Mouse (Mus musculus) c-Kit-positive CD71-positive TER-119-negative erythroid progenitor cells, embryonic 14.5 days (primary cell): Measurements from ENCODE around the gene Neurod2.

ENCODE experiments used
- DNase-seq: peaks from one replicate; pipeline ENCODE4 v3.0.0-alpha.2; 2013; ENCODE audit warnings: low read depth

Gene Neurod2

GRCm38 (mm10) chr11:98331401-98331800 is 2.0 kb upstream of the Neurod2 start:
- DNase-seq = no peak

GRCm38 (mm10) chr11:98330745-98331204 is 1.3 kb upstream of the Neurod2 start:
- no peak for DNase-seq

GRCm38 (mm10) chr11:98329960-98330744 is 704 bp upstream of the Neurod2 start:
- no peak for DNase-seq

- no peak for DNase-seq
Measured at GRCm38 (mm10) chr11:98328371-98329069, 928 bp downstream of the Neurod2 start.

GRCm38 (mm10) chr11:98328031-98328370 is 1.4 kb downstream of the Neurod2 start:
- DNase-seq = no peak

- no peak for DNase-seq
Measured at GRCm38 (mm10) chr11:98327136-98328030, 2.1 kb downstream of the Neurod2 start.

GRCm38 (mm10) chr11:98326741-98327135 is 2.7 kb downstream of the Neurod2 start:
- DNase-seq = no peak

GRCm38 (mm10) chr11:98325821-98326218 is 3.6 kb downstream of the Neurod2 start:
- no peak for DNase-seq

- no peak for DNase-seq
Measured at GRCm38 (mm10) chr11:98325191-98325820, 4.1 kb downstream of the Neurod2 start.

- DNase-seq = no peak
Measured at GRCm38 (mm10) chr11:98323933-98324332, 5.5 kb downstream of the Neurod2 start.

- DNase-seq = no peak
Measured at GRCm38 (mm10) chr11:98323136-98323866, 6.1 kb downstream of the Neurod2 start.

- no peak for DNase-seq
Measured at GRCm38 (mm10) chr11:98322159-98322558, 7.3 kb downstream of the Neurod2 start.

- DNase-seq = no peak
Measured at GRCm38 (mm10) chr11:98321677-98322003, 7.8 kb downstream of the Neurod2 start.

GRCm38 (mm10) chr11:98320806-98321676 is 8.4 kb downstream of the Neurod2 start:
- no peak for DNase-seq

GRCm38 (mm10) chr11:98320381-98320780 is 9.1 kb downstream of the Neurod2 start:
- DNase-seq = no peak

GRCm38 (mm10) chr11:98319944-98320343 is 9.5 kb downstream of the Neurod2 start:
- DNase-seq = no peak

GRCm38 (mm10) chr11:98319544-98319943 is 9.9 kb downstream of the Neurod2 start:
- no peak for DNase-seq

- DNase-seq = no peak
Measured at GRCm38 (mm10) chr11:98319120-98319519, 10.3 kb downstream of the Neurod2 start.

GRCm38 (mm10) chr11:98318421-98319116 is 10.9 kb downstream of the Neurod2 start:
- DNase-seq = no peak

GRCm38 (mm10) chr11:98317479-98317878 is 12.0 kb downstream of the Neurod2 start:
- DNase-seq = no peak
